Mouse (Mus musculus) intestine, embryonic 16.5 days (tissue): Measurements from ENCODE around the gene Prmt1. TPM values are rescaled to one million over a fixed set of nuclear protein-coding genes. Genes with fewer than 3 reads are reported as not detected.
"Not testable (repeated sequence)": the region's sequence is repeated elsewhere in the genome, so short reads cannot be mapped to it uniquely, and the experiment has no call there.

Source experiments
- ATAC-seq: fragments of 200-750 bp; cut with Nextera tagmentation; 2 replicates; pipeline ENCODE4 v1.8.0; 2017; ENCODE audit warnings: moderate TSS enrichment, moderate library complexity
- H3K27ac ChIP-seq: fragments of 300-500 bp; sonication (generic); 2 replicates; pipeline ENCODE4 v1.5.1; 2014; ENCODE audit warnings: mild to moderate bottlenecking, low read length
- H3K27me3 ChIP-seq: fragments of 300-500 bp; sonication (generic); replicated peaks from 2 replicates; pipeline ENCODE4 v1.6.1; 2014; ENCODE audit warnings: low read length, control low read depth, mixed read lengths; ENCODE audit not compliant: control insufficient read depth, insufficient read depth
- H3K36me3 ChIP-seq: fragments of 300-500 bp; sonication (generic); 2 replicates; pipeline ENCODE4 v1.6.1; 2014; ENCODE audit warnings: low read length, control low read depth; ENCODE audit not compliant: control insufficient read depth, insufficient read depth
- H3K4me1 ChIP-seq: fragments of 300-500 bp; sonication (generic); 2 replicates; pipeline ENCODE4 v1.6.1; 2014; ENCODE audit warnings: low read length, control low read depth, mixed read lengths; ENCODE audit not compliant: control insufficient read depth, insufficient read depth
- H3K4me2 ChIP-seq: fragments of 300-500 bp; sonication (generic); 2 replicates; pipeline ENCODE4 v1.6.1; 2014; ENCODE audit warnings: low read depth, low read length, control low read depth
- H3K4me3 ChIP-seq: fragments of 300-500 bp; sonication (generic); 2 replicates; pipeline ENCODE4 v1.5.1; 2014; ENCODE audit warnings: mild to moderate bottlenecking, low read length
- H3K9ac ChIP-seq: fragments of 300-500 bp; sonication (generic); 2 replicates; pipeline ENCODE4 v1.6.1; 2014; ENCODE audit warnings: low read depth, low read length
- H3K9me3 ChIP-seq: fragments of 300-500 bp; sonication (generic); 2 replicates; pipeline ENCODE4 v1.6.1; 2016; ENCODE audit warnings: low read length, control low read depth; ENCODE audit not compliant: control insufficient read depth
- WGBS: fragments of 180-500 bp; shearing (Covaris S2); extraction: QIAGEN DNeasy Blood & Tissue Kit; methylation state at CpG from one replicate; pipeline ENCODE4 v1.1.7; 2014; 5-methylcytosine and 5-hydroxymethylcytosine counted together
- polyA plus RNA-seq: library from polyadenylated mRNA; unstranded; fragments of >200 nt; fragmentation: Nextera tagmentation; extraction: Ambion mirVana; gene quantifications from 2 replicates; pipeline ENCODE4 v1.2.1, GENCODE M21; 2015

Gene Prmt1
- polyA plus RNA-seq, 1 experiment from 2014 or later: 439 TPM

- Histone ChIP-seq H3K4me3 (no peak overlapping the region), H3K9ac (no peak overlapping the region), H3K9me3 (no peaks in the 10 kb centered on the region), H3K4me1 (no peaks in the 10 kb centered on the region), H3K27ac (no peak overlapping the region), H3K27me3 (no peaks in the 10 kb centered on the region), H3K4me2 (no peak overlapping the region), H3K36me3 (peaks cover 14% of the 10 kb centered on the region)
- ATAC-seq: peak; percentile 16; the same call in 1 of the 2 replicates
- 83% methylated on average over 15 of the region's 15 CpGs for WGBS
Observed at GRCm38 (mm10) chr7:45024281-45025248, 38.2 kb upstream of the Prmt1 start.

DNA sequence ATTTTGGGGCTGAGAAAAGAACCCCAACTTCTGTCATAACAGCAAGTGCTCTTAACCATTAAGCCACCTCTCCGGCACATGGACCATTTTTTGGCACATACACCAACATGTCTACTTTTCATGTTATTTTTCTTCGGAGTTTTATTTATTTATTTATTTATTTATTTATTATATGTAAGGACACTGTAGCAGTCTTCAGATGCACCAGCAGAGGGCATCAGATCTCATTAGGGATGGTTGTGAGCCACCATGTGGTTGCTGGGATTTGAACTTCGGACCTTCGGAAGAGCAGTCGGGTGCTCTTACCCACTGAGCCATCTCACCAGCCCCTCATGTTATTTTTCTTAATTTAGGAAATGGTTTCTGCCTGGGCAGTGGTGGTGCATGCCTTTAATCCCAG is 37.3 kb upstream of the Prmt1 start:
- not testable (repeated sequence) for H3K4me2 ChIP-seq, H3K4me3 ChIP-seq, H3K9me3 ChIP-seq, H3K9ac ChIP-seq, H3K4me1 ChIP-seq, H3K27me3 ChIP-seq, H3K27ac ChIP-seq, ATAC-seq
- peaks cover 12% of the 10 kb centered on the region for H3K36me3 ChIP-seq
- 82% methylated on average over 5 of the region's 5 CpGs for WGBS

- no peaks in the 10 kb centered on the region for H3K36me3 ChIP-seq
- no peaks in the 10 kb centered on the region for H3K27me3 ChIP-seq
- H3K9me3 ChIP-seq: no peaks in the 10 kb centered on the region
- peaks cover 11% of the 10 kb centered on the region for H3K4me1 ChIP-seq
- no peak overlapping the region for H3K27ac ChIP-seq
- 69% methylated on average over 9 of the region's 9 CpGs for WGBS
- H3K9ac ChIP-seq: no peak overlapping the region
- H3K4me2 ChIP-seq: no peak overlapping the region
- ATAC-seq: no peak
- H3K4me3 ChIP-seq: no peak overlapping the region
Observed at GRCm38 (mm10) chr7:45020225-45020624, 33.9 kb upstream of the Prmt1 start.

DNA sequence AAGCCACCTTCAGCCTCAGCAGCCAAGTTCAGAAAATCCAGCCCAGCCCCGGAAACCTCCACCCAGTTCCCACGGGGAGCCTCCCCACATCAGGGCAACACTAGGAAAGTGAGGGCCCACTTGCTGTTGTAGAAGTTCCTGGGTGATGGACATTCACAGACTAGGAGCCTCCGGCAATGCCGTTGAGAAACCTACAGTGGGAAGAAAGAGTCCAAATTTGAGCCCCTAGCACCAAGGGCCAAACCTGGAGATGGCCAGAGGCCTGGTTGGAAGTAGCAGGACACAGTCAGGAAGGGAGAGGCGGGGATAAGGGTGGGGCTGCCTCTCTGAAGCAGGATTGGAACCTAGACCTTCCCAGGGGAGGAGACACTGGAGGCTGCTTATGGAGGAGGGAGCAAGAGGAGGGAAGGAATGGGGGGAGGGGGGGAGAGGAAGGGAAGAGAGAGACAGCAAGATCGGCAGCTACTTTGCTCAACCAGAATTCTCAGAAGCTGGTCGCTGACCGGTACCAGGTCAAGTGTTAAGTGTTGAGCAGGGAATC is 32.7 kb upstream of the Prmt1 start:
- H3K27me3 ChIP-seq: no peaks in the 10 kb centered on the region
- peak overlapping the region; percentile 74 for H3K4me2 ChIP-seq
- H3K9me3 ChIP-seq: no peaks in the 10 kb centered on the region
- peak overlapping the region; percentile 79; the same call in 1 of the 2 replicates for H3K9ac ChIP-seq
- peak overlapping the region; percentile 88 for H3K27ac ChIP-seq
- no peak for ATAC-seq
- H3K4me3 ChIP-seq: peak overlapping the region; percentile 97
- H3K36me3 ChIP-seq: no peaks in the 10 kb centered on the region
- peaks cover 21% of the 10 kb centered on the region for H3K4me1 ChIP-seq
- 34% methylated on average over 8 of the region's 8 CpGs for WGBS

- Histone ChIP-seq H3K4me3 (peak within 1 kb of the TSS; percentile 97), H3K9me3 (no peaks in the 10 kb centered on the region), H3K27ac (peak within 1 kb of the TSS; percentile 100), H3K4me2 (peak within 1 kb of the TSS; percentile 77), H3K9ac (peak within 1 kb of the TSS; percentile 79), H3K27me3 (no peaks in the 10 kb centered on the region), H3K36me3 (peaks cover 5% of the 10 kb centered on the region; the same call in 1 of the 2 replicates), H3K4me1 (peaks cover 21% of the 10 kb centered on the region)
- WGBS: under 1% methylated on average over 36 of the region's 36 CpGs
- peak; percentile 93 for ATAC-seq
Observed at GRCm38 (mm10) chr7:45017242-45018061, 31.1 kb upstream of the Prmt1 start, which contains the start of gene Rras. Gene Rras (plus strand): TSS chr7:45017961.

DNA sequence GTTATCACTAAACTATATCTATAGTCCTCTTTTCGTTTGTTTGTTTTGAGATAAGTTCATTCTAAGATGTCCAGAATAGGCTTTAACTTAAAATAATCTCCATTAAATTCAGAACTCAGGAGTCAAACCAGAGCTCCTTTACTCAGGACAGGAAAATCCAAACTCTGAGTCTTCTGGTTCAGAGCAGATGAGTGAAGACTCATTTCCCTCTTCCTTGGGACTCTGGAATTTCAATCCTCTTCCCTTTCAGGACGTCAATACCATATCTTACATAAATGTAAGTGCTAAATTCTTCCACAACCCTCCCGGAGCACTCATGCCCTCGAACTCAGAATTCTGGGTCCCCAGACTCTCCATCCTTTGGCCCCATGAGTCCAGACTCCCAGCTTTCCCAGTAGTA is 30.4 kb upstream of the Prmt1 start:
- ATAC-seq: no peak
- Histone ChIP-seq H3K27me3 (no peaks in the 10 kb centered on the region), H3K9ac (peak overlapping the region; percentile 99), H3K36me3 (peaks cover 12% of the 10 kb centered on the region), H3K4me2 (peak overlapping the region; percentile 77), H3K27ac (peak overlapping the region; percentile 100), H3K4me1 (peaks cover 21% of the 10 kb centered on the region), H3K4me3 (peak overlapping the region; percentile 97), H3K9me3 (no peaks in the 10 kb centered on the region)
- 1% methylated on average over 4 of the region's 4 CpGs for WGBS

GRCm38 (mm10) chr7:45015957-45016612 is 29.7 kb upstream of the Prmt1 start, which contains the start of gene Scaf1:
Gene Scaf1 (minus strand): TSS chr7:45016363.
- WGBS: under 1% methylated on average over 69 of the region's 69 CpGs
- Histone ChIP-seq H3K27me3 (no peaks in the 10 kb centered on the region), H3K4me2 (peak within 1 kb of the TSS; percentile 80), H3K9me3 (no peaks in the 10 kb centered on the region), H3K36me3 (peaks cover 18% of the 10 kb centered on the region), H3K9ac (peak within 1 kb of the TSS; percentile 99), H3K4me3 (peak within 1 kb of the TSS; percentile 97), H3K27ac (peak within 1 kb of the TSS; percentile 100), H3K4me1 (peaks cover 21% of the 10 kb centered on the region)
- ATAC-seq: peak; percentile 83

DNA sequence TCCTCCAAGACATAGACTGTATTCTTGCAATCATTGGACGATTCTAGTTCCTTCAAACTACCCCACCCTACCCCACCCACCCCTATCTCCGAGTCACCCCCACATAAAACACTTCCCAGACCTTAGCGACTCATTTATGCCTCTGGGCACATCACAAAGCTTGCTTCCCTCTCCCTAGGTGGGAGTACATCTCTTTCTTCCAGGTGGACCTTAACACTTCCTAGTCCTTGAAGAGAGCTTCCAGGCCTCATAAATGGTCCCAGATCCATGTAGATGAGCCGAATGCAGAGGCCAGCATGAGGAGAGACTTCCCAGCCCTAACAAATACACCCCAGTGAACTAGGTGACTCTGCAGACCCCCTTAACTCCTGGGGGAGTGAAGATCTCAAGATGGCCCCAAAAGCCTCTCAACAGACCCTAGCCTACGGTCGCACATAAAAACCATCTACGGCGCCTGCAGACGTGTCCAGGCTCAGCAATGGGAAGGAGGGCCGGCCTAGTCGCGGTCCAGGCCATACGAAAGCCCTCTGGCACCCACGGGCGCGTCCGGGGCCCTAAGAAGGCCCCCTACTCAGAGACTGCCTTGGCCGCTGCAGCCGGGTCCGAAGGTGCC is 29.1 kb upstream of the Prmt1 start:
- no peaks in the 10 kb centered on the region for H3K27me3 ChIP-seq
- WGBS: 2% methylated on average over 20 of the region's 20 CpGs
- peaks cover 18% of the 10 kb centered on the region for H3K36me3 ChIP-seq
- H3K4me3 ChIP-seq: peak overlapping the region; percentile 97
- peaks cover 21% of the 10 kb centered on the region for H3K4me1 ChIP-seq
- no peak for ATAC-seq
- peak overlapping the region; percentile 100 for H3K27ac ChIP-seq
- H3K4me2 ChIP-seq: peak overlapping the region; percentile 80
- H3K9me3 ChIP-seq: no peaks in the 10 kb centered on the region
- peak overlapping the region; percentile 99 for H3K9ac ChIP-seq
